Mouse (Mus musculus) ES-E14 (cell line): ENCODE data around the gene Myo1h.

Source experiments
- CHD2 ChIP-seq: IDR thresholded peaks from 2 replicates; pipeline ENCODE4 v1.6.1; 2014; ENCODE audit warnings: mild to moderate bottlenecking, low read depth, low read length, inconsistent platforms
- ZC3H11A ChIP-seq: IDR thresholded peaks from 2 replicates; pipeline ENCODE4 v1.6.1; 2012; ENCODE audit warnings: low read depth, mild to moderate bottlenecking, inconsistent platforms, low read length, borderline replicate concordance
- ZNF384 ChIP-seq: IDR thresholded peaks from 2 replicates; pipeline ENCODE4 v1.6.1; 2012; ENCODE audit warnings: low read depth, low read length, inconsistent platforms

DNA sequence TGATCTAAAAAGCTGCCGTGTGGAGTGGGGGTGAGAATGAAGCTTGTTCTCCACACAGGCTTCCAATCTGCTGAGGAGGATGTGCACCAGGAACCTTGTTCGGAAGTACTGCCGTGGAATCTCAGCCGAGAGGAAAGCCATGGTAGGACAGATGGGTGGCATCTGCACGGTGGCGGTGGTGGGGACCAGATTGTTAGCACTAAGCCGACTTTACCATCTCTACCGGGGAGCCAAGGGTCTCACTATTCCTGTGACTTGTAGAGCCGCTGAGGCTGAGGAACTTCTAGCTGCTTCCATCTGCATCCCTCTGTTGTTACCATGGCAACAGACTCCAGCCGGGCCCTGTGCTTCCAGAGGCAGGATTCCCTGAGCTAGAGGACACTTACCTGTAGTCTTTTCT lies 69.9 kb downstream of the Myo1h start:
- TF ChIP-seq CHD2, result no peak
- no peak for TF ChIP-seq ZNF384
- TF ChIP-seq ZC3H11A, result no peak
